ENCODE assay signal across 22 mouse cellular contexts in genomic region chr11:99252671-99253070, GRCm38 (mm10). TPM values are rescaled to one million over a fixed set of nuclear protein-coding genes. Genes with fewer than 3 reads are reported as not detected.
DNase-seq lines count a peak whose midpoint lies in the region; ATAC-seq and TF ChIP-seq lines count a peak whose summit lies in the region.
"Had no signal": no experiment of that assay in that cellular context is flagged by ENCODE, and none has a peak within 500 bp of the region (broad histone marks: within the 10 kb centered on the region; RNA-seq: fewer than 3 reads in every experiment).

No protein-coding gene starts in this region.

- 9% methylated on average over 8 of the region's 8 CpGs for WGBS in cerebellum, adult 2 months
- 67% methylated on average over 8 of the region's 8 CpGs for WGBS in embryonic facial prominence, embryonic 14.5 days
- WGBS in embryonic facial prominence, embryonic 10.5 days = 79% methylated on average over 8 of the region's 8 CpGs
- WGBS in spleen, adult 2 months = 59% methylated on average over 8 of the region's 8 CpGs

- no peaks in the 10 kb centered on the region for H3K36me3 ChIP-seq in embryonic facial prominence, embryonic 14.5 days (ENCODE audit: control insufficient read depth, insufficient read depth, low read length)
- no peaks in the 10 kb centered on the region for H3K36me3 ChIP-seq in embryonic facial prominence, embryonic 10.5 days (replicated peaks)
- no peaks in the 10 kb centered on the region for H3K36me3 ChIP-seq in spleen, adult 2 months (ENCODE audit: control insufficient read depth, insufficient read depth, low read length)
- H3K36me3 ChIP-seq: embryonic facial prominence, embryonic 12.5 days; forebrain, embryonic 12.5 days; heart, embryonic 12.5 days; hindbrain, embryonic 10.5 days; hindbrain, embryonic 15.5 days had no signal

- no peaks in the 10 kb centered on the region for H3K9me3 ChIP-seq in embryonic facial prominence, embryonic 14.5 days (ENCODE audit: control insufficient read depth, low read length)
- H3K9me3 ChIP-seq in embryonic facial prominence, embryonic 10.5 days = no peaks in the 10 kb centered on the region
- H3K9me3 ChIP-seq: embryonic facial prominence, embryonic 12.5 days; forebrain, embryonic 12.5 days; heart, embryonic 12.5 days; hindbrain, embryonic 10.5 days; hindbrain, embryonic 15.5 days had no signal

- no peak for TF ChIP-seq POLR2A in cerebellum, adult 2 months (IDR thresholded peaks at IDR 0.05; ENCODE audit: borderline replicate concordance, insufficient read depth, low read length)
- no peak for TF ChIP-seq POLR2A in spleen, adult 2 months (IDR thresholded peaks at IDR 0.05; ENCODE audit: low read depth, low read length)

- no peak for ATAC-seq in embryonic facial prominence, embryonic 14.5 days (ENCODE audit: low read depth)
- ATAC-seq: forebrain, embryonic 16.5 days; inflammation-experienced regulatory T-cells, adult 6 months; intestine, postnatal 0 days had no signal

- H3K9ac ChIP-seq in embryonic facial prominence, embryonic 14.5 days (ENCODE audit: low read depth, low read length) = no peak overlapping the region
- H3K9ac ChIP-seq: embryonic facial prominence, embryonic 12.5 days; forebrain, embryonic 12.5 days; heart, embryonic 12.5 days; hindbrain, embryonic 15.5 days had no signal

- no peak for TF ChIP-seq CTCF in cerebellum, adult 2 months (IDR thresholded peaks at IDR 0.05; ENCODE audit: borderline replicate concordance, insufficient read depth, low read depth, low read length)
- TF ChIP-seq CTCF in spleen, adult 2 months (IDR thresholded peaks at IDR 0.05; ENCODE audit: extremely low read depth, insufficient read depth, insufficient read length, insufficient replicate concordance) = no peak

- no peaks in the 10 kb centered on the region for H3K27me3 ChIP-seq in cerebellum, adult 2 months (ENCODE audit: control insufficient read depth, insufficient read depth, low read length)
- H3K27me3 ChIP-seq in embryonic facial prominence, embryonic 14.5 days (replicated peaks; ENCODE audit: control insufficient read depth, insufficient read depth, low read length) = no peaks in the 10 kb centered on the region
- no peaks in the 10 kb centered on the region for H3K27me3 ChIP-seq in embryonic facial prominence, embryonic 10.5 days (replicated peaks; ENCODE audit: low read depth, poor library complexity, severe bottlenecking)
- H3K27me3 ChIP-seq in spleen, adult 2 months (ENCODE audit: control insufficient read depth, insufficient read depth, low read length) = peaks cover 1% of the 10 kb centered on the region; the same call in 1 of the 2 replicates
- H3K27me3 ChIP-seq: embryonic facial prominence, embryonic 12.5 days; forebrain, embryonic 12.5 days; heart, embryonic 12.5 days; hindbrain, embryonic 15.5 days had no signal

- H3K4me3 ChIP-seq in cerebellum, adult 2 months (replicated peaks; ENCODE audit: insufficient read depth, low read depth, low read length) = no peak overlapping the region
- no peak overlapping the region for H3K4me3 ChIP-seq in embryonic facial prominence, embryonic 14.5 days (ENCODE audit: low read depth, low read length)
- H3K4me3 ChIP-seq in embryonic facial prominence, embryonic 10.5 days = no peak overlapping the region
- no peak overlapping the region for H3K4me3 ChIP-seq in spleen, adult 2 months (ENCODE audit: extremely low read depth, insufficient read depth, insufficient read length)
- H3K4me3 ChIP-seq: embryonic facial prominence, embryonic 12.5 days; forebrain, embryonic 12.5 days; heart, adult 2 months; heart, embryonic 12.5 days; hindbrain, embryonic 10.5 days; hindbrain, embryonic 15.5 days had no signal

- H3K27ac ChIP-seq in cerebellum, adult 2 months (ENCODE audit: insufficient read depth, low read length) = peak overlapping the region; percentile 75
- no peak overlapping the region for H3K27ac ChIP-seq in embryonic facial prominence, embryonic 14.5 days (replicated peaks; ENCODE audit: low read depth, low read length)
- no peak overlapping the region for H3K27ac ChIP-seq in embryonic facial prominence, embryonic 10.5 days (replicated peaks)
- H3K27ac ChIP-seq in spleen, adult 2 months (ENCODE audit: insufficient read depth, low read length) = peak overlapping the region; percentile 65; the same call in 1 of the 2 replicates
- H3K27ac ChIP-seq: embryonic facial prominence, embryonic 12.5 days; forebrain, embryonic 12.5 days; heart, adult 2 months; hindbrain, embryonic 10.5 days; hindbrain, embryonic 15.5 days had no signal

- H3K4me1 ChIP-seq in cerebellum, adult 2 months (ENCODE audit: control insufficient read depth, insufficient read depth, low read length) = peaks cover 22% of the 10 kb centered on the region
- H3K4me1 ChIP-seq in embryonic facial prominence, embryonic 14.5 days (ENCODE audit: control insufficient read depth, insufficient read depth, low read length) = no peaks in the 10 kb centered on the region
- H3K4me1 ChIP-seq in embryonic facial prominence, embryonic 10.5 days = peaks cover 5% of the 10 kb centered on the region; the same call in 1 of the 2 replicates
- peaks cover 12% of the 10 kb centered on the region; the same call in 1 of the 2 replicates for H3K4me1 ChIP-seq in spleen, adult 2 months (ENCODE audit: control insufficient read depth, insufficient read depth, insufficient read length)
- H3K4me1 ChIP-seq: forebrain, embryonic 12.5 days; hindbrain, embryonic 15.5 days had no signal

- H3K4me2 ChIP-seq in embryonic facial prominence, embryonic 14.5 days (ENCODE audit: low read depth, low read length) = no peak overlapping the region
- H3K4me2 ChIP-seq: embryonic facial prominence, embryonic 12.5 days; forebrain, embryonic 12.5 days; heart, embryonic 12.5 days; hindbrain, embryonic 15.5 days had no signal

- DNase-seq in cerebellum, adult 2 months = peak; percentile 45 to 60
- no peak for DNase-seq in cerebellum, adult 9-11 months
- peak; percentile 34 for DNase-seq in embryonic facial prominence, embryonic 14.5 days (ENCODE audit: low spot score)
- DNase-seq in embryonic facial prominence, embryonic 10.5 days (ENCODE audit: low spot score) = no peak
- no peak for DNase-seq in spleen, adult 2 months (ENCODE audit: low read depth in 1 of 2, low spot score in 2 of 2)
- no peak for DNase-seq in spleen, adult 12 weeks (ENCODE audit: low spot score)
- DNase-seq: adrenal gland, adult 2 months; adrenal gland, postnatal 25 days; embryo, embryonic 11 days; gastrocnemius, postnatal 10 days; heart, adult 2 months; kidney, adult 8-10 months had no signal

RNA-seq across cellular contexts. Expression of gene Krt222, which starts 8.8 kb away (rescaled TPM):
- polyA plus RNA-seq in cerebellum, adult 2 months (2012; rRNA removed) = 37.8 and 39.9 TPM in 2 replicates
- 0.66 and 0.70 TPM in 2 replicates for polyA plus RNA-seq in embryonic facial prominence, embryonic 14.5 days (2014; fragmentation: Nextera tagmentation; extraction: Ambion mirVana)
- polyA plus RNA-seq in embryonic facial prominence, embryonic 10.5 days (2016; fragmentation: Nextera tagmentation; extraction: Ambion mirVana) = 0.10 and 0.12 TPM in 2 replicates
- 0.38 and 0.70 TPM in 2 replicates for polyA plus RNA-seq in spleen, adult 2 months (2012; rRNA removed)

RNA-seq across cellular contexts. Expression of gene Smarce1, which starts 21.9 kb away (rescaled TPM):
- 63.3 and 67.1 TPM in 2 replicates for polyA plus RNA-seq in cerebellum, adult 2 months (2012; rRNA removed)
- polyA plus RNA-seq in embryonic facial prominence, embryonic 14.5 days (2014; fragmentation: Nextera tagmentation; extraction: Ambion mirVana) = 130 and 146 TPM in 2 replicates
- polyA plus RNA-seq in embryonic facial prominence, embryonic 10.5 days (2016; fragmentation: Nextera tagmentation; extraction: Ambion mirVana) = 369 and 387 TPM in 2 replicates
- polyA plus RNA-seq in spleen, adult 2 months (2012; rRNA removed) = 13.4 and 13.6 TPM in 2 replicates

RNA-seq across cellular contexts. Expression of gene Krt24, which starts 32.4 kb away (rescaled TPM):
- 0.44 and 0.65 TPM in 2 replicates for polyA plus RNA-seq in cerebellum, adult 2 months (2012; rRNA removed)
- 0.10 and 0.26 TPM in 2 replicates for polyA plus RNA-seq in embryonic facial prominence, embryonic 14.5 days (2014; fragmentation: Nextera tagmentation; extraction: Ambion mirVana)
- not detected in 2 replicates for polyA plus RNA-seq in embryonic facial prominence, embryonic 10.5 days (2016; fragmentation: Nextera tagmentation; extraction: Ambion mirVana)
- not detected in 2 replicates for polyA plus RNA-seq in spleen, adult 2 months (2012; rRNA removed)
- polyA plus RNA-seq: adrenal gland, adult 2 months; forebrain, embryonic 12.5 days; frontal cortex, adult 2 months; heart, adult 2 months; heart, embryonic 12.5 days; heart, embryonic 16.5 days; hindbrain, embryonic 10.5 days; inflammation-experienced regulatory T-cells, adult 6 months had no signal

Comparison
In these comparisons a context has a peak if more than half of its experiments do, and no peak if none do; other contexts are left out.
1. DNase-seq: peak in cerebellum, adult 2 months (2 of 2) and embryonic facial prominence, embryonic 14.5 days (single experiment); none in cerebellum, adult 9-11 months (single experiment), embryonic facial prominence, embryonic 10.5 days (single experiment), spleen, adult 2 months (0 of 2) and spleen, adult 12 weeks (single experiment).
2. H3K27ac ChIP-seq: peak in cerebellum, adult 2 months (single experiment) and spleen, adult 2 months (single experiment); none in embryonic facial prominence, embryonic 14.5 days (single experiment) and embryonic facial prominence, embryonic 10.5 days (single experiment).
3. RNA of gene Krt222, which starts 8.8 kb away (polyA plus RNA-seq): 37.8 to 39.9 TPM in cerebellum, adult 2 months; 0.38 to 0.70 TPM in spleen, adult 2 months, 0.66 to 0.70 TPM in embryonic facial prominence, embryonic 14.5 days and 0.10 to 0.12 TPM in embryonic facial prominence, embryonic 10.5 days; every median in the first group is over 10 times any median in the second.